Mouse (Mus musculus) bone marrow macrophage, adult 2 months (primary cell): ENCODE results near the gene Fam83e.

Experiments used
- CTCF ChIP-seq: IDR thresholded peaks from 2 replicates; pipeline ENCODE4 v1.5.1; 2012; ENCODE audit warnings: low read depth, mild to moderate bottlenecking, low read length, moderate library complexity
- POLR2A ChIP-seq: IDR thresholded peaks from 2 replicates; pipeline ENCODE4 v1.6.1; 2012; ENCODE audit warnings: mild to moderate bottlenecking, low read depth, low read length, borderline replicate concordance

GRCm38 (mm10) chr7:45704730-45705442 is 16.1 kb upstream of the Fam83e start, which contains the start of gene Dbp:
- TF ChIP-seq CTCF, result no peak
- TF ChIP-seq POLR2A, result no peak
